8 mouse cellular contexts compared by ENCODE assay signal in genomic region chrX:163908337-163909250, GRCm38 (mm10). TPM values are rescaled to one million over a fixed set of nuclear protein-coding genes. Genes with fewer than 3 reads are reported as not detected.
DNase-seq lines count a peak whose midpoint lies in the region; ATAC-seq lines count a peak whose summit lies in the region.

Gene Ap1s2 (plus strand): TSS chrX:163909017.

- peak within 1 kb of the TSS; percentile 70 for H3K4me2 ChIP-seq in heart, embryonic 14.5 days (ENCODE audit: low read length)
- H3K4me2 ChIP-seq in liver, embryonic 13.5 days, result peak within 1 kb of the TSS; percentile 91
- H3K4me2 ChIP-seq in stomach, embryonic 16.5 days (ENCODE audit: low read depth, low read length), result peak within 1 kb of the TSS; percentile 56

- H3K27ac ChIP-seq in heart, embryonic 14.5 days (replicated peaks in 1 of 2; ENCODE audit: control insufficient read depth in 1 of 2, insufficient read depth in 1 of 2, low read depth in 2 of 2, low read length in 2 of 2), result peak within 1 kb of the TSS; percentile 59 to 75
- H3K27ac ChIP-seq in liver, embryonic 13.5 days, result peak within 1 kb of the TSS; percentile 72
- peak within 1 kb of the TSS; percentile 80 for H3K27ac ChIP-seq in stomach, embryonic 16.5 days (ENCODE audit: low read length)

- H3K4me3 ChIP-seq in heart, embryonic 14.5 days (ENCODE audit: control insufficient read depth in 1 of 2, insufficient read depth in 1 of 2, low read depth in 1 of 2, low read length in 2 of 2), result peak within 1 kb of the TSS; percentile 65 to 73
- H3K4me3 ChIP-seq in liver, embryonic 13.5 days (replicated peaks), result peak within 1 kb of the TSS; percentile 72
- peak within 1 kb of the TSS; percentile 64 for H3K4me3 ChIP-seq in stomach, embryonic 16.5 days (replicated peaks; ENCODE audit: low read length)

- peak; percentile 77 for DNase-seq in c-Kit-negative CD71-positive TER-119-positive erythroid progenitor cells, embryonic 14.5 days (ENCODE audit: low read depth, low spot score)
- DNase-seq in fibroblast of lung, adult 2 months (ENCODE audit: low read depth), result peak; percentile 81
- DNase-seq in kidney, postnatal 14 days, result peak; percentile 96
- DNase-seq in liver, embryonic 13.5 days, result peak; percentile 91
- DNase-seq in neural tube, embryonic 10.5 days (ENCODE audit: extremely low spot score, low spot score), result peak; percentile 86

- no peaks in the 10 kb centered on the region; a peak in 1 of 4 replicates for H3K4me1 ChIP-seq in heart, embryonic 14.5 days (ENCODE audit: control insufficient read depth in 2 of 2, insufficient read depth in 2 of 2, low read length in 2 of 2)
- 0 out of 2 replicates have a peak, but pooled peaks cover 4% of the 10 kb centered on the region for H3K4me1 ChIP-seq in liver, embryonic 13.5 days (replicated peaks)
- no peaks in the 10 kb centered on the region for H3K4me1 ChIP-seq in stomach, embryonic 16.5 days (ENCODE audit: control insufficient read depth, insufficient read depth, low read length)

- no peaks in the 10 kb centered on the region for H3K27me3 ChIP-seq in heart, embryonic 14.5 days (ENCODE audit: control insufficient read depth, insufficient read depth, low read length)
- H3K27me3 ChIP-seq in liver, embryonic 13.5 days, result peaks cover 15% of the 10 kb centered on the region; the same call in 1 of the 2 replicates
- peaks cover 7% of the 10 kb centered on the region; the same call in 1 of the 2 replicates for H3K27me3 ChIP-seq in stomach, embryonic 16.5 days (ENCODE audit: control insufficient read depth, insufficient read depth, low read length)

- WGBS in heart, embryonic 14.5 days, result 16% methylated on average over 74 of the region's 80 CpGs
- WGBS in liver, embryonic 13.5 days (ENCODE audit: insufficient replicate concordance), result 13% methylated on average over 79 of the region's 80 CpGs
- WGBS in stomach, embryonic 16.5 days, result 16% methylated on average over 74 of the region's 80 CpGs

- peak within 1 kb of the TSS; percentile 74 for H3K9ac ChIP-seq in heart, embryonic 14.5 days (ENCODE audit: low read length)
- H3K9ac ChIP-seq in liver, embryonic 13.5 days, result peak within 1 kb of the TSS; percentile 77
- H3K9ac ChIP-seq in stomach, embryonic 16.5 days (ENCODE audit: low read length), result peak within 1 kb of the TSS; percentile 75

- H3K36me3 ChIP-seq in heart, embryonic 14.5 days (ENCODE audit: control insufficient read depth, insufficient read depth, low read length), result no peaks in the 10 kb centered on the region
- H3K36me3 ChIP-seq in liver, embryonic 13.5 days, result no peaks in the 10 kb centered on the region
- H3K36me3 ChIP-seq in stomach, embryonic 16.5 days (ENCODE audit: control insufficient read depth, insufficient read depth, low read length), result no peaks in the 10 kb centered on the region

- no peaks in the 10 kb centered on the region for H3K9me3 ChIP-seq in heart, embryonic 14.5 days (ENCODE audit: control insufficient read depth, low read length)
- H3K9me3 ChIP-seq in liver, embryonic 13.5 days (replicated peaks), result no peaks in the 10 kb centered on the region
- H3K9me3 ChIP-seq in stomach, embryonic 16.5 days (replicated peaks; ENCODE audit: control insufficient read depth, low read length), result no peaks in the 10 kb centered on the region; the same call in 1 of the 2 replicates

- ATAC-seq in CD4-positive, CD25-positive, alpha-beta regulatory T cell, adult 4 months, result peak; percentile 91
- peak; percentile 99 for ATAC-seq in heart, embryonic 14.5 days (ENCODE audit: insufficient number of reproducible peaks, insufficient read depth, low FRiP score, low read depth)
- peak; percentile 100 for ATAC-seq in liver, embryonic 13.5 days (ENCODE audit: low read depth)
- ATAC-seq in stomach, embryonic 16.5 days (ENCODE audit: insufficient read depth, low FRiP score), result peak; percentile 99

RNA-seq across cellular contexts. Expression of gene Ap1s2, which starts in this region (rescaled TPM):
- polyA plus RNA-seq in CD4-positive, CD25-positive, alpha-beta regulatory T cell, adult 4 months (2017; shearing (Covaris generic)), result 10 to 100 TPM; 15.3 to 22.9 TPM
- 20.5 and 22.0 TPM in 2 replicates for polyA plus RNA-seq in heart, embryonic 14.5 days (2014; fragmentation: Nextera tagmentation; extraction: Ambion mirVana)
- polyA plus RNA-seq in liver, embryonic 13.5 days (2015; fragmentation: Nextera tagmentation; extraction: Ambion mirVana), result 4.3 and 4.8 TPM in 2 replicates
- 23.3 and 24.1 TPM in 2 replicates for polyA plus RNA-seq in stomach, embryonic 16.5 days (2015; fragmentation: Nextera tagmentation; extraction: Ambion mirVana)

Comparison
In these comparisons a context has a peak if more than half of its experiments do, and no peak if none do; other contexts are left out.
1. Peak in every context shown above with its lines: DNase-seq, ATAC-seq, H3K4me3 ChIP-seq and H3K27ac ChIP-seq.